Mouse (Mus musculus) stomach, postnatal 0 days (tissue): ENCODE data around the gene Bbc3. TPM values are rescaled to one million over a fixed set of nuclear protein-coding genes. Genes with fewer than 3 reads are reported as not detected.

ENCODE experiments used
- ATAC-seq: fragments of 200-750 bp; cut with Nextera tagmentation; 2 replicates; pipeline ENCODE4 v1.8.0; 2017; ENCODE audit not compliant: low FRiP score, low TSS enrichment
- DNase-seq: peaks from one replicate; pipeline ENCODE4 v3.0.0-alpha.2; 2016; ENCODE audit warnings: low spot score
- H3K27ac ChIP-seq: fragments of 300-500 bp; sonication (generic); replicated peaks from 2 replicates; pipeline ENCODE4 v1.5.1; 2014; ENCODE audit warnings: mild to moderate bottlenecking, control low read depth
- H3K27me3 ChIP-seq: fragments of 300-500 bp; sonication (generic); 2 replicates; pipeline ENCODE4 v1.6.1; 2014; ENCODE audit warnings: low read length; ENCODE audit not compliant: control insufficient read depth, insufficient read depth
- H3K36me3 ChIP-seq: fragments of 300-500 bp; sonication (generic); 2 replicates; pipeline ENCODE4 v1.6.1; 2014; ENCODE audit warnings: low read length, mixed read lengths; ENCODE audit not compliant: control insufficient read depth, insufficient read depth
- H3K4me1 ChIP-seq: fragments of 300-500 bp; sonication (generic); replicated peaks from 2 replicates; pipeline ENCODE4 v1.6.1; 2014; ENCODE audit warnings: antibody characterized with exemption; ENCODE audit not compliant: control insufficient read depth, insufficient read depth
- H3K4me2 ChIP-seq: fragments of 300-500 bp; sonication (generic); replicated peaks from 2 replicates; pipeline ENCODE4 v1.6.1; 2014; ENCODE audit warnings: low read depth, mild to moderate bottlenecking, control low read depth, moderate library complexity
- H3K4me3 ChIP-seq: fragments of 300-500 bp; sonication (generic); 2 replicates; pipeline ENCODE4 v1.5.1; 2014; ENCODE audit warnings: low read depth, low read length, control low read depth
- H3K9ac ChIP-seq: fragments of 300-500 bp; sonication (generic); 2 replicates; pipeline ENCODE4 v1.6.1; 2014; ENCODE audit warnings: mild to moderate bottlenecking, low read length, control low read depth, mixed read lengths
- H3K9me3 ChIP-seq: fragments of 300-500 bp; sonication (generic); 2 replicates; pipeline ENCODE4 v1.6.1; 2016; ENCODE audit warnings: low read length; ENCODE audit not compliant: control insufficient read depth
- CTCF ChIP-seq: IDR thresholded peaks from 2 replicates; pipeline ENCODE4 v1.5.1; 2016; ENCODE audit warnings: antibody characterized with exemption, low read depth, mild to moderate bottlenecking, moderate library complexity
- EP300 ChIP-seq: optimal IDR thresholded peaks from 2 replicates; pipeline ENCODE3; 2016; ENCODE audit warnings: antibody characterized with exemption
- WGBS: fragments of 180-500 bp; shearing (Covaris S2); extraction: QIAGEN DNeasy Blood & Tissue Kit; methylation state at CpG from one replicate; pipeline ENCODE4 v1.1.7; 2014; 5-methylcytosine and 5-hydroxymethylcytosine counted together
- polyA plus RNA-seq: library from polyadenylated mRNA; unstranded; fragments of >200 nt; fragmentation: Nextera tagmentation; extraction: Ambion mirVana; gene quantifications from 2 replicates; pipeline ENCODE4 v1.2.1, GENCODE M21; 2015

Gene Bbc3
- polyA plus RNA-seq, 1 experiment from 2014 or later: 3.7 TPM

- H3K4me3 ChIP-seq: no peak overlapping the region
- DNase-seq: no peak
- TF ChIP-seq CTCF: no peak
- ATAC-seq: no peak
- no peak overlapping the region for H3K9ac ChIP-seq
- H3K4me2 ChIP-seq: no peak overlapping the region
- 0 out of 2 replicates have a peak, but pooled peaks cover 3% of the 10 kb centered on the region for H3K36me3 ChIP-seq
- no peaks in the 10 kb centered on the region for H3K27me3 ChIP-seq
- H3K27ac ChIP-seq: no peak overlapping the region
- no peaks in the 10 kb centered on the region for H3K9me3 ChIP-seq
- 92% methylated on average over 3 of the region's 3 CpGs for WGBS
- H3K4me1 ChIP-seq: no peaks in the 10 kb centered on the region
These were observed 49.4 kb downstream of the Bbc3 start for GRCm38 (mm10) chr7:16357602-16358001.

GRCm38 (mm10) chr7:16364319-16364718 lies 56.1 kb downstream of the Bbc3 start:
- no peaks in the 10 kb centered on the region; the same call in 1 of the 2 replicates for H3K36me3 ChIP-seq
- no peak overlapping the region for H3K4me2 ChIP-seq
- no peak overlapping the region for H3K4me3 ChIP-seq
- ATAC-seq (no peak), DNase-seq (no peak)
- 38% methylated on average over 1 of the region's 1 CpGs for WGBS
- TF ChIP-seq EP300: no peak
- no peak for TF ChIP-seq CTCF
- no peaks in the 10 kb centered on the region; the same call in 1 of the 2 replicates for H3K4me1 ChIP-seq
- H3K9me3 ChIP-seq: no peaks in the 10 kb centered on the region
- H3K27me3 ChIP-seq: no peaks in the 10 kb centered on the region
- peak overlapping the region; percentile 67 for H3K27ac ChIP-seq
- no peak overlapping the region for H3K9ac ChIP-seq

GRCm38 (mm10) chr7:16364901-16365500 lies 56.8 kb downstream of the Bbc3 start:
- Histone ChIP-seq H3K4me3 (no peak overlapping the region), H3K9ac (no peak overlapping the region), H3K9me3 (no peaks in the 10 kb centered on the region), H3K27ac (peak overlapping the region; percentile 67), H3K4me2 (no peak overlapping the region), H3K27me3 (no peaks in the 10 kb centered on the region), H3K4me1 (no peaks in the 10 kb centered on the region; the same call in 1 of the 2 replicates), H3K36me3 (no peaks in the 10 kb centered on the region; the same call in 1 of the 2 replicates)
- TF ChIP-seq EP300: no peak
- TF ChIP-seq CTCF: peak; percentile 51
- ATAC-seq (peak; percentile 75), DNase-seq (peak; percentile 53)
- 46% methylated on average over 4 of the region's 4 CpGs for WGBS

- H3K27me3 ChIP-seq: no peaks in the 10 kb centered on the region
- H3K36me3 ChIP-seq: no peaks in the 10 kb centered on the region; the same call in 1 of the 2 replicates
- H3K9me3 ChIP-seq: no peaks in the 10 kb centered on the region
- WGBS: 65% methylated on average over 10 of the region's 10 CpGs
- H3K4me1 ChIP-seq: no peaks in the 10 kb centered on the region; the same call in 1 of the 2 replicates
- no peak overlapping the region for H3K4me3 ChIP-seq
- peak; percentile 71 for ATAC-seq
- H3K4me2 ChIP-seq: no peak overlapping the region
- DNase-seq: peak; percentile 57
- TF ChIP-seq EP300 (no peak), CTCF (no peak)
- H3K9ac ChIP-seq: no peak overlapping the region
- H3K27ac ChIP-seq: peak overlapping the region; percentile 31; the same call in 1 of the 2 replicates
These were observed 58.0 kb downstream of the Bbc3 start for GRCm38 (mm10) chr7:16366133-16366646.

- Histone ChIP-seq H3K4me3 (no peak overlapping the region), H3K36me3 (no peaks in the 10 kb centered on the region; the same call in 1 of the 2 replicates), H3K9me3 (no peaks in the 10 kb centered on the region), H3K27ac (peak overlapping the region; percentile 31; the same call in 1 of the 2 replicates), H3K27me3 (no peaks in the 10 kb centered on the region), H3K4me1 (no peaks in the 10 kb centered on the region; the same call in 1 of the 2 replicates), H3K9ac (no peak overlapping the region), H3K4me2 (no peak overlapping the region)
- WGBS: 70% methylated on average over 4 of the region's 4 CpGs
- no peak for TF ChIP-seq EP300
- TF ChIP-seq CTCF: no peak
- no peak for DNase-seq
- no peak for ATAC-seq
These were observed 58.5 kb downstream of the Bbc3 start for GRCm38 (mm10) chr7:16366669-16367068.

Other genes with a start within 250 kb of the Bbc3 start
- gene Zfp541, start 246.6 kb upstream of the Bbc3 start, polyA plus RNA-seq: 0.05 TPM in 2 replicates
- gene Napa, start 209.9 kb upstream of the Bbc3 start, polyA plus RNA-seq: 136 and 152 TPM in 2 replicates
- 11.8 and 13.1 TPM in 2 replicates for gene Kptn, start 188.5 kb upstream of the Bbc3 start, polyA plus RNA-seq
- gene Slc8a2, start 178.6 kb upstream of the Bbc3 start, polyA plus RNA-seq: 0.11 and 0.12 TPM in 2 replicates
- 10.9 and 11.8 TPM in 2 replicates for gene Meis3, start 133.3 kb upstream of the Bbc3 start, polyA plus RNA-seq
- gene Dhx34, start 86.4 kb upstream of the Bbc3 start, polyA plus RNA-seq: 6.9 and 7.9 TPM in 2 replicates
- gene C5ar2, start 64.2 kb upstream of the Bbc3 start, polyA plus RNA-seq: 0.24 TPM in 2 replicates
- gene C5ar1, start 48.9 kb upstream of the Bbc3 start, polyA plus RNA-seq: 1.9 and 2.0 TPM in 2 replicates
- gene Inafm1, start 34.8 kb upstream of the Bbc3 start, polyA plus RNA-seq: 28.0 and 29.1 TPM in 2 replicates
- 11.5 and 13.0 TPM in 2 replicates for gene Ccdc9, start 21.6 kb upstream of the Bbc3 start, polyA plus RNA-seq
- 119 and 123 TPM in 2 replicates for gene Sae1, start 79.4 kb downstream of the Bbc3 start, polyA plus RNA-seq
- gene Zc3h4, start 92.5 kb downstream of the Bbc3 start, polyA plus RNA-seq: 5.9 and 6.2 TPM in 2 replicates
- gene Tmem160, start 144.4 kb downstream of the Bbc3 start, polyA plus RNA-seq: 71.5 and 75.0 TPM in 2 replicates
- 0.10 and 0.18 TPM in 2 replicates for gene Npas1, start 169.3 kb downstream of the Bbc3 start, polyA plus RNA-seq